Mouse (Mus musculus) splenic B cell, adult 2 months (primary cell): ENCODE results near the gene Hmgn3.
A peak's percentile ranks its signal among the peaks of the same experiment; 100 is the strongest.

Source experiments
- DNase-seq: peaks from one replicate; pipeline ENCODE4 v3.0.0-alpha.2; 2011; ENCODE audit warnings: low read depth, low spot score
- H3K27me3 ChIP-seq: 2 replicates; pipeline ENCODE4 v1.6.1; 2012; ENCODE audit warnings: mild to moderate bottlenecking, low read length, moderate library complexity, mixed read lengths; ENCODE audit not compliant: control insufficient read depth, poor library complexity, insufficient read depth, severe bottlenecking
- H3K36me3 ChIP-seq: 2 replicates; pipeline ENCODE4 v1.6.1; 2012; ENCODE audit warnings: mild to moderate bottlenecking, low read length, moderate library complexity, mixed read lengths; ENCODE audit not compliant: control insufficient read depth, poor library complexity, insufficient read depth, severe bottlenecking

Hmgn3 gene

DNA sequence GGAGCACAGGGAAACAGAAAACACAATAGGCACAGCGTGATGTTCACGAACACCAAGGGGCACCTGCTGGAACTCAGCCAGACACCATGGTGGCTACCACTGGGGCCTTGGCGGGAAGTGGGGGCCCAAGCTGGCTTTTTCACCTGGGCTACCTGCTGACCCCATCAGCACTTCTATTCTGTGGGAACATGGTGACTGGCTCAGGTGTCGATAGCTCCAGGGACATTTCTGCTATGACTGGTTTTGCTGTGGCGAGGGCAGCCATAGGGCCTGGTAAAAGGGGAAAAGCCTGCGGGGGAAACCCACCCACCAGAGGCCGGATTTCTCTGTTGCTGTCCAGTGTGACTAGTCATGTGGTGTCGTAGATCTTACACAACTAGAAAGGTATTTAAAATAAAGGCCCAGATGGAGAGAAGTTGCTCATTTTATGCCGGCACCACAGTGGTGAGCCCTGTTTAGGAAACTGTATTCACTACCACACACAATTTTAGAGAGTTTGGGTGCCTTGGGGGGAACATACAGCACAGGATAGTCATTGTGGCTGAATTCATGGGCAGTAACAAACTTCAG, 35.3 kb downstream of the Hmgn3 start:
- H3K36me3 ChIP-seq: no peaks in the 10 kb centered on the region
- no peaks in the 10 kb centered on the region for H3K27me3 ChIP-seq
- DNase-seq: peak; percentile 3

DNA sequence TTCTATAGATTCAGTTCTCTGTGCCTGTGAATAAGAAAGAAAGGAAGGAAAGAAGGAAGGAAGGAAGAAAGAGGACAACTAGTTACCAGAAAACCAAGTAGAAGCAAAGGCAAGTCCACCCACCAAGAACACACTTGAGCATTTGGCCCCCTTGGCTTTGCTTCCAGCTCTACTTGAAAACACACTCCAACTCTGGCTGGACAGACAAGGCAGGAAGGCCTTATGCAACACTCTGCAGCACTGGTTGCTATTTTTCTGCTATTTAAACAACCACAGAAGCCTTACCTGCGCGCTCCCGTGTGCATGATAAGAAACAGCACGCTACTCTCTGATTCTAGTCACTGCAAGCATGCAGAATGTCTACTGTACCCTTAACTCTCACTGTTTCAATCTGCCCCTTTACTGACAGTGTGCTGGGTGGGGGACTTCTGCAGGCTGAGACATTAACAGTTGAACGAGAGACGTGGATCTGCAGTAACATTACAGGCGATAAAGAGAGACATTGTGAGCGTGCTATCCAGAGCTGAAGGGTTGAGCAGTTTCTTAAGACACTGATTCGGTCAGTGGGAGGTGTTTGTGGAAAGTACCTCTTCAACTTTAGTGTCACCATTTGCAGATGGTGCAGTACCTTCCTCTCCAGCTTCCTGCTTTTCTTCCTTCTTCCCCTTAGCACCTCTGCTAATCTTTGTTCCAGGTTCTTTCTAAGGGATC, 35.9 kb downstream of the Hmgn3 start:
- Histone ChIP-seq H3K36me3 (no peaks in the 10 kb centered on the region), H3K27me3 (no peaks in the 10 kb centered on the region)
- DNase-seq: peak; percentile 23

DNA sequence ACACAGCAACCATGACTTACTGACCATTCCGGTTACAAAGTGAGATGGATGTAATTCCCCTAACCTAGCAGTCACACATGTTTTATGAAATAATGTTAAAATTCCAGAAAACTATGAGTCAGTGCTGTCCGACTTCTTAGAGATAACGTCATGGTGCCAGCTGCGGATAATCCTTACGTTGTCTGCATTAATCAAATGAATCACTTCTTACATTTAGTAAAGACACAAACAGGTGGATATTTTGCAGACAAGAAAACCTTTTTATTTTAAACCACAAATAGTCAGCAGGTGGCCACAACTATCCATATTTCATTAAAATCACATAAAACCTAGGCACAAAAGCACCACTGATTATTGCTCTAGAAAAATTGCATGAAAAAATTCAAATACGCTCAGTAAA, 36.8 kb downstream of the Hmgn3 start:
- H3K27me3 ChIP-seq: no peaks in the 10 kb centered on the region
- H3K36me3 ChIP-seq: no peaks in the 10 kb centered on the region
- no peak for DNase-seq

DNA sequence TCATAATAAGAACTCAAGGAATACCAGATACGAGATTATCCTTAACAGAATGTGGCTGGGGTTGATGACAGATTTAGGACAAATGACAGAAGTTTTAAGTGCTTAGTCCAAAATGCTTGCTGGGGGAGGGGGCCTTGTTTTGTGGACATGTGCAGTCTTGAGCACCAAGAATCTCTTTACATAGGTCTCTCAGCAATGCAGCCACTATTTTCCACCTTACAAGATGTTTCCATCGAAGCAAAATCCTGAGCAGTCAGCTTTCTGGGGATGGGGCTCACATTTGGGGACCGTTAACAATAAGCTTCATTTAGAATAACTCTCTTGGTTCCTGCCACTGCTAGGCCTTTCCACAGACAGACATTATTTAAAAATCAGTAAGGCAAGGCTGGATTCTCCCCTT, 37.7 kb downstream of the Hmgn3 start:
- no peak for DNase-seq
- Histone ChIP-seq H3K36me3 (no peaks in the 10 kb centered on the region), H3K27me3 (no peaks in the 10 kb centered on the region)

DNA sequence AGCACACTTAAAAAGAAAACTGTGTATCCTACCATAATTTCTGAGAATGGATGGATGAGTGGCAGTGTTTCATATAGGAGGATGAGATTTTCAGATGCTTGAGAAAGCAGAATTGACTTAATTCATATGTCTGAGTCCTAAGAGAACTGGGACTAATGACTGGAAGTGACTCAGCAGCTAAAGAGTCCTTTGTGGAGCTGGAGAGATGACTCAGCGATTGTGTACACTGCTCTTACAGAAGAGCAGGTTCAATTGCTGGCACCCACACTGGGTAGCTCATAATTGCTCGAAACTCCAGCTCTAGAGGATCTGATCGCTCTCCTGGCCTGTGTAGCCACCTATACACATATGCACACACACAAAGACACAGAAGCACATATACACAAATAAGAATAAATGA, 42.7 kb downstream of the Hmgn3 start:
- H3K27me3 ChIP-seq: no peaks in the 10 kb centered on the region
- DNase-seq: no peak
- no peaks in the 10 kb centered on the region for H3K36me3 ChIP-seq

DNA sequence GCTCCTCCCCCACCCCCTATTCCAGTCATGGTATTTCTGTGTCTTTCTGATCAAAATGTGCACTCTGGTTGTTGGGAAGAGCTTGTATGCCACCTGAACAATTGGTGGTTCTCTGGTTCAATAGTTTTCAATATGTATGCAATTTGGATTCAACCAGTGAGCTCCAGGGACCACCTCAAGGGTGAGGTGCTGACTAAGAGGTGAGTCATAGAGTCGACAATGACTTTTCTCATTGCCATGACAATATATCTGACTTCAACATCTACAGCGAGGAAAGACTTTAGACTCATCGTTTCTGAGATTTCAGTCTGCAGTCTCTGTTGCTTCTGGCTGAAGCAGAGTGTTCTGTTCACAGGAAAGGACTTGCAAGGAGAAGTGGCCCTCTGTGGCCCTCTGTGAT, 44.8 kb downstream of the Hmgn3 start:
- DNase-seq: no peak
- Histone ChIP-seq H3K27me3 (no peaks in the 10 kb centered on the region), H3K36me3 (no peaks in the 10 kb centered on the region)

DNA sequence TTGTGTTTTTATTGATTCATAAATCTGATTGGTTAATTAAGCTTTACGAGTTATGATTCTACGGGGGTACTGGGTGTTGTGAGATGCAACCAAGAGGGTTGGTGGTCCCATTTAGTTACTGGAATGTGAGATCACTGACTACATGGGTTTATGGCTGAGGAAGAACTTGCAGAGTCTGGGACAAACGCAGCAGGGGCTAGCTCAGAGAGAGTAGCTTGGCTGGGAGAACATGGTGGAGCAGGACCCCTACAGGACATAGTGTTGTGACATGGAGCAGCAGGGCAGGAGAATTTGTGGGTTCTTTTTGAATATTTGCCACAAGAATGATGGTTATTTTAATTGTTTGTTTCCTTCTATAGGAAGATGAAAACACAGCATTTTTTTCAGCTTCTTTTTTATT, 45.7 kb downstream of the Hmgn3 start:
- Histone ChIP-seq H3K27me3 (no peaks in the 10 kb centered on the region), H3K36me3 (no peaks in the 10 kb centered on the region)
- DNase-seq: no peak

DNA sequence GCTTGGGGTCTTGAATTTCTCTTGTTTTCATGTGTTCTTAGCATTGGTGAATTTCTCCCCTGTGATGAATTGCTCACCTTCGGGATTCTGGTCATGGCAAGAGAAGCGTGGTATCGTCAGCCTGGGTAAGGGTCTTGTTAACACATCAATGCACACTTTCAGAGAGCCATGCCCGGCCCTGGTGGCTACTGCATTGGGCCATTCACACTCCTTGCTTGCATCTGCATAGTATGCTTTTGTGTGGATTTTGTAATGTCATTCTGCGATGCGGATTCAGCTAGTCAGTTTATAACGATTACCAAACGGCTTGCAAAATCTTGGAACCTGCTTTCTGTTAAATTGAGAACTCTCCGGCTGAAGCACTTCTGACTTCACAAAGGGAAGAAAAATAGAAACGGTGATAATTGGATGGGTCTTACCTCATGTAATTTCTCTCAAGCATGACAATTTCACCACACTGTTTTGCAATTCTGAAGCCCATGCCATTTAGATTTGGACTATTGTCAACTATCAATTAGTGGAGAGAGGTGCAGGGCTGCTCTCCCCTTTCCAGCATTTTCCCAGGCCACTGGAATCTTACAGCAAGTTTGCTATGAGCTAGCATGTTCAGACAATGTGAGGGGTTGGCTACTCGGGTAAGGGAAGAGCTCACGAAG, 47.7 kb downstream of the Hmgn3 start:
- DNase-seq: no peak
- Histone ChIP-seq H3K36me3 (no peaks in the 10 kb centered on the region), H3K27me3 (no peaks in the 10 kb centered on the region)

DNA sequence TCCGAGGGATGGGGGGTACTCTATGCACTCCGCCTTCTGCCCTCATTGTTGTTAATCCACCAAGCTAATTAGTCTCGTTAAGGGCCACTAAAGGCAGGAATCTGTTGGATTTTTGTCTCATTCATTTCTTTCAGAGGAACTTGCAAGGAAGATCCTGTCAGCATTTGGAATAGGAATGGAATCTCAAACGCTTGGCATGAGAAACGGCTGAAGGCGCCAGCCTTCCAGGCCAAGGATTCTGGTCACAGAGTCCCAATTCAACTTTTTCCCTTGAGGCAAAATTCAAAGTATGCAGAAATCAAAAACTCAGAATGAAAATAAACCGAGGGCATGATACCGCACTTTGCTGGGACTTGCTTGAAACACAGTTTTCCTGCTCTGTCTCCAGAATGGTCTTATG, 48.7 kb downstream of the Hmgn3 start:
- DNase-seq: no peak
- Histone ChIP-seq H3K36me3 (no peaks in the 10 kb centered on the region), H3K27me3 (no peaks in the 10 kb centered on the region)

DNA sequence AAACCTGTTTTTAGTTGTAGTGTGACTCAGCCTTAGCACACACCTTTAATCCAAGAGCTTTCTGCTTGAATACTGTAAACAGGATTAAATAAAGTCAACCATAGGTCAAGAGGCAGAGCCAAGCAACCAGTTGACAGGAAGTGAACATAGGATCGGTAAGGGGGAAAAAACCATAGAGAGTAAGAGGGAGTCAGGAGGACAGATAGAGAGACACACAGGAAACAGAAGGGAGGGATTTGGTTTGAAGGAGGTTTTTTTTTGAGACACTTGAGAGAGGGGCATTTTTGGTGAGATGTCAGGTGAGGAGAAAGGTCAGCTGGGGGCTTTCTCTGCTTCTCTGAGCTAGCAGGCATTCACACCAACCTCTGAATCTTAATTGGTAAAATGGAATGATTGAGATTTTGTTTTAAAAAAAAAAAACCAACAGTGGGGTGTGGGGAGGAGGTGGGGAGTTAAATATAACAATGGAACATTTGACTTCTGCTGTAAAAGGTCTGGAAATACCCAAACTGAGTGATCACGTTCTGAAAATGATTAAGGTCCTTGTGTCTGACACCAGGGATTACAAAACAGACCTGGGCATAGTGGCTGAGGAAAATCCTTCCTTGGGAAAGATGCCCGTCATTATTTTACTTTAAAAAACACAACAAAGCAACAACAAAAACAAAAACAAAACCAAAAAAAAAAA, 51.7 kb downstream of the Hmgn3 start:
- H3K27me3 ChIP-seq: no peaks in the 10 kb centered on the region
- no peaks in the 10 kb centered on the region for H3K36me3 ChIP-seq
- DNase-seq: no peak

DNA sequence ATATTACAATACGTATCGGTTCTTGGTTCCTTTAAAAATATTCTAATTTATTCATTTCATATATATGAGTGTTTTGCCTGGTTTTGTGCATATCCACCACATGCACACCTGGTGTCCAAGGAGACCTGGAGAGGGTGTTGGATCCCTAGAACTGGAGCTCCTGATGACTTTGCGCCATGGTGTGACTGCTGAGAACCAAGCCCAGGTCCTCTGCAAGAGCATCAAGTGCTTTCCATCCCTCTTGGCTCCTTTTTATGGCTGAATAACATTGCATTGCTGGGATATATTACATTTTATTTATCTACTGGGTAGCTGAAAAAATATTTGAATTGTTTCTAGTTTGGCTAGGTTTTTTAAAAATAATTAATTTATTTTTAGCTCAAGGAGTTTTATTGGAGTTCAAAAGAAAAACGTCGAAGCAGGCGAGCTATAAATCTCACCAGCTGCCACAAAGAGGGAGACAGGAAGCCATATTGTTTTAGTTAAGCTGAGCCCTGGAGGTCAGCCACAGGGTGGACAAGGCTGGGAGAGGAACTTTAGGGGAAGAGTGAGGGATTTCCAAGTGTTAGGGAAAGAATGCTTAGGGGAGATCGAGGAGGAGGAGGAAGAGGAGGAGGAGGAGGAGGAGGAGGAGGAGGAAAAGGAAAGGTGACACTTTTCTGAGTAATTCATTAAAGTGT, 62.6 kb downstream of the Hmgn3 start:
- DNase-seq: no peak
- H3K36me3 ChIP-seq: no peaks in the 10 kb centered on the region
- no peaks in the 10 kb centered on the region for H3K27me3 ChIP-seq

DNA sequence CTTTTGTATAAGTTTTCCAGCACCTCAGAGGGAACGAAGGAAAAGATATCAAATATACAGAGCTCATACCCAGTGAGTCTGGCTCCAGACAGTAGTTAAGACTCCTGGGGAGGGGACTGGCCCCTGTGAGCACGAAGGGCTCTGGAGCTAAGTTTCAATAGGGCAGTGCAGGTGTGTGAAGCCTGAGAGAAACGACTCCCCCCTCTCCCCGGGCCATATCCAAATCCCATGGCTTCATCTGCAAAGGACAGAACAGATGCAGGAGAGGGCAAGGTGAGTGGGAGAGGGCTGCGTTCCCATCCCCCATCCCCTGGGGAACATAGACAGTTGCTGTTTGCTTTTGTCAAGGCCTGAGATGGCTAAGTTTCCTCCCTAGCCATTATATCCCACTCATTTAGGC, 63.4 kb downstream of the Hmgn3 start:
- Histone ChIP-seq H3K36me3 (no peaks in the 10 kb centered on the region), H3K27me3 (no peaks in the 10 kb centered on the region)
- no peak for DNase-seq

DNA sequence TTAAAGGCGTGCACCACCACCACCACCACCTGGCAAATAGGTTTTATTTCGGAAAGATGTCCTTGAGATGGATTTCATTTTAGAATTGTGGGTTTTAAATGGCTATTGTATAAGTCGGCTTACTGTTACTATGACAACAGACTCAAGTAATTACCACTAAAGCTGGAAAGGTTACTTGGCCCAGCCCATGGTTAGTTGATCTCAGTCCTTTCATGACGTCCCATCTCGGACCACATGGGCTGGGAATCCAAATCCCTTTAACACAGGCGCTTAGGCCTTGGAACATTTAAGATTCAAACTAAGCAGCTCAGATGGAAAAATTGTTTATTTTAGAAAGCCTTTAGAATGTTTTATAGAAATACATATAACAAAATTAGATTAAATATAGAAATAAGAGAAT, 64.2 kb downstream of the Hmgn3 start:
- no peak for DNase-seq
- Histone ChIP-seq H3K36me3 (no peaks in the 10 kb centered on the region), H3K27me3 (no peaks in the 10 kb centered on the region)

DNA sequence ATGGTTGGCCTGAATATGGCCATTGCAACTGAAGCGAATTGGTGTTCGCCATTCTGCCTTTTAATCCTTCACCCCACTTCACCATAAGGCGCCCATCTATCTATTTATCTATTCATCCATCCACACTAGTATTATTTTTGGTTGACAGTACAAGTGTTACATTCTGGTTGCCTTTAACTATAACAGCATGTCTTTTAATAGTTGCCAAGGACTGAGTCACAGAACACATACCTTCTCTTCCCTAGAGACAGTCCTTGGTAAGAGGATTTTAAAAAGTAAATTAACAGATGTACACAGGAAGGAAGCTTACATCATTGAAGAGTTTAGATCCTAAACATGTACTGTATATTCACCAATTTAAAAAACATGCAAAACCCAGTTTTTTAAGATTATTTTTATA, 66.8 kb downstream of the Hmgn3 start:
- DNase-seq: no peak
- H3K36me3 ChIP-seq: no peaks in the 10 kb centered on the region
- no peaks in the 10 kb centered on the region for H3K27me3 ChIP-seq

DNA sequence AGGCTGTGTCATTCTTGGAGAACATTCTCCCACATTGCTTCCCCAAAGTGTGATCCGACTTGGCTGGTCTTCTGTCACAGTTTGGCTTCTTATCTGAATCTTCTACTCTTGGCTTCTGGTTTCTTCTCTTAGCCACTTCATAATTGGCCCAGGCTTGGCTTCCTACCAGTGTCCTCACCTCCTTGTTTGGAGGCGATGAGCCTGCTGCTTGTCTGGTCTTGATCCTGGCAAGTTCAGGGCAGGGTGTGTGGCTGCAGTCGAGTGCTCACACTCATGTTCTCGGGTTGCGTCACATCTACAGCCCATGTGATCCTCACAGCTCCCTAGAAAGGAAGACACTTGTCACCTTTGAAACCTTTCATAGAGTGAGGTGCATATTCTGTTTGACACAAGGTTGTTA, 78.2 kb downstream of the Hmgn3 start:
- no peaks in the 10 kb centered on the region for H3K27me3 ChIP-seq
- no peak for DNase-seq
- no peaks in the 10 kb centered on the region for H3K36me3 ChIP-seq
